Comparison of ENCODE assay signal across 10 mouse cellular contexts in the genomic region with DNA sequence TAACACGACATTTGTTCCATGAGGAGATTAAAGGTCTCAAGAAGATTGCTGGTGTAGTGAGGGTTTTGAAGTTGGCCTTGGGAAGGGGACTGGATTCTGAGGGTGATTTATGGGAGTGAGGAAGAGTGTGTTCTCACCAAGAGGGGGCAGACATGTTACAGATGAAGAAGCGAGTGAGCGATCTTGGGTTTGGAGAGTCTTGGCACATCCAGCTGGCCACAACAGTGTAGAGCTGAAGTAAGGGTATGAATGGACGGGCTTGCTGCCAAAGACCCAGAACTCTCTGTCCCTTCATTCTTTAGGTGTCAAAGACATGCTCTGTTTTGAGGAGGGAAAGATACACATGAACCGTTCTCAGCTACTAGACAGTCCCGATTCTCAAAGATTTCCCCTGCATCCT. TPM values are rescaled to one million over a fixed set of nuclear protein-coding genes. Genes with fewer than 3 reads are reported as not detected.
DNase-seq lines count a peak whose midpoint lies in the region; ATAC-seq and TF ChIP-seq lines count a peak whose summit lies in the region.
"Had no signal": no experiment of that assay in that cellular context is flagged by ENCODE, and none has a peak within 500 bp of the region (broad histone marks: within the 10 kb centered on the region; RNA-seq: fewer than 3 reads in every experiment).

No protein-coding gene starts in this region.

- H3K9ac ChIP-seq in liver, adult 2 months (ENCODE audit: low read depth, low read length) = no peak overlapping the region
- H3K9ac ChIP-seq in liver, embryonic 12.5 days = no peak overlapping the region

- H3K4me3 ChIP-seq in liver, adult 2 months (ENCODE audit: insufficient read depth, low read depth, low read length) = no peak overlapping the region
- no peak overlapping the region for H3K4me3 ChIP-seq in liver, embryonic 12.5 days

- ATAC-seq in liver, embryonic 12.5 days = no peak

- H3K9me3 ChIP-seq in liver, embryonic 12.5 days (replicated peaks) = no peaks in the 10 kb centered on the region

- no peak overlapping the region for H3K4me2 ChIP-seq in liver, embryonic 12.5 days

- no peaks in the 10 kb centered on the region for H3K27me3 ChIP-seq in liver, adult 2 months (ENCODE audit: control insufficient read depth, insufficient read depth, low read length)
- no peaks in the 10 kb centered on the region for H3K27me3 ChIP-seq in liver, embryonic 12.5 days (replicated peaks)

- H3K36me3 ChIP-seq in liver, adult 2 months (ENCODE audit: control insufficient read depth, insufficient read depth, low read length) = no peaks in the 10 kb centered on the region
- H3K36me3 ChIP-seq in liver, embryonic 12.5 days = no peaks in the 10 kb centered on the region

- H3K27ac ChIP-seq in liver, adult 2 months (replicated peaks; ENCODE audit: insufficient read depth, low read depth, low read length) = no peak overlapping the region
- no peak overlapping the region for H3K27ac ChIP-seq in liver, embryonic 12.5 days

- no peaks in the 10 kb centered on the region for H3K79me2 ChIP-seq in liver, adult 2 months (ENCODE audit: control insufficient read depth, insufficient read depth, low read length)

- TF ChIP-seq CTCF in liver, adult 2 months (IDR thresholded peaks at IDR 0.05; ENCODE audit: low read depth, low read length) = peak; percentile 40

- peaks cover 4% of the 10 kb centered on the region; the same call in 1 of the 2 replicates for H3K4me1 ChIP-seq in liver, adult 2 months (ENCODE audit: control insufficient read depth, insufficient read depth, low read length)
- H3K4me1 ChIP-seq in liver, embryonic 12.5 days = no peaks in the 10 kb centered on the region

- DNase-seq in liver, adult 2 months (ENCODE audit: extremely low read depth, low read depth, low spot score) = peak; percentile 76
- DNase-seq in cerebellum, adult 8-10 months = peak; percentile 11
- peak; percentile 57 for DNase-seq in gastrocnemius, postnatal 25 days
- peak; percentile 69 to 74 for DNase-seq in kidney, postnatal 36 days
- peak; percentile 83 for DNase-seq in lung, postnatal 14 days
- no peak for DNase-seq in neural tube, embryonic 10.5 days (ENCODE audit: extremely low spot score, low spot score)
- no peak for DNase-seq in thymus, postnatal 14 days

- WGBS in liver, adult 2 months = 58% methylated on average over 6 of the region's 6 CpGs
- WGBS in liver, embryonic 12.5 days (ENCODE audit: insufficient replicate concordance) = 71% methylated on average over 6 of the region's 6 CpGs

- no peak for TF ChIP-seq POLR2A in liver, adult 2 months (IDR thresholded peaks at IDR 0.05; ENCODE audit: extremely low read depth, insufficient read depth, low read length)

RNA-seq across cellular contexts. Expression of a gene that starts 34.2 kb away (rescaled TPM):
- total RNA-seq in liver, adult 2 months (2014; rRNA removed) = not detected in 2 replicates
- polyA plus RNA-seq in liver, adult 2 months (2012; rRNA removed) = not detected in 2 replicates
- polyA plus RNA-seq in liver, embryonic 12.5 days (2016; fragmentation: Nextera tagmentation; extraction: Ambion mirVana) = not detected in 2 replicates
- total RNA-seq in gastrocnemius, postnatal 25 days (2021) = not detected
- total RNA-seq: adrenal gland, postnatal 36 days had no signal
- polyA plus RNA-seq: large intestine, adult 2 months had no signal

Comparison
In these comparisons a context has a peak if more than half of its experiments do, and no peak if none do; other contexts are left out.
1. DNase-seq: peak in liver, adult 2 months (single experiment), cerebellum, adult 8-10 months (single experiment), gastrocnemius, postnatal 25 days (single experiment), kidney, postnatal 36 days (2 of 2) and lung, postnatal 14 days (single experiment); none in neural tube, embryonic 10.5 days (single experiment) and thymus, postnatal 14 days (single experiment).